Mouse (Mus musculus): ENCODE measurements at regions not wholly inside any gene's neighbourhood (a gene's known extent, or its start where the extent isn't known, plus 50 kb on each side); places are given as distances from the start of the nearest gene placed in this dataset.

DNA sequence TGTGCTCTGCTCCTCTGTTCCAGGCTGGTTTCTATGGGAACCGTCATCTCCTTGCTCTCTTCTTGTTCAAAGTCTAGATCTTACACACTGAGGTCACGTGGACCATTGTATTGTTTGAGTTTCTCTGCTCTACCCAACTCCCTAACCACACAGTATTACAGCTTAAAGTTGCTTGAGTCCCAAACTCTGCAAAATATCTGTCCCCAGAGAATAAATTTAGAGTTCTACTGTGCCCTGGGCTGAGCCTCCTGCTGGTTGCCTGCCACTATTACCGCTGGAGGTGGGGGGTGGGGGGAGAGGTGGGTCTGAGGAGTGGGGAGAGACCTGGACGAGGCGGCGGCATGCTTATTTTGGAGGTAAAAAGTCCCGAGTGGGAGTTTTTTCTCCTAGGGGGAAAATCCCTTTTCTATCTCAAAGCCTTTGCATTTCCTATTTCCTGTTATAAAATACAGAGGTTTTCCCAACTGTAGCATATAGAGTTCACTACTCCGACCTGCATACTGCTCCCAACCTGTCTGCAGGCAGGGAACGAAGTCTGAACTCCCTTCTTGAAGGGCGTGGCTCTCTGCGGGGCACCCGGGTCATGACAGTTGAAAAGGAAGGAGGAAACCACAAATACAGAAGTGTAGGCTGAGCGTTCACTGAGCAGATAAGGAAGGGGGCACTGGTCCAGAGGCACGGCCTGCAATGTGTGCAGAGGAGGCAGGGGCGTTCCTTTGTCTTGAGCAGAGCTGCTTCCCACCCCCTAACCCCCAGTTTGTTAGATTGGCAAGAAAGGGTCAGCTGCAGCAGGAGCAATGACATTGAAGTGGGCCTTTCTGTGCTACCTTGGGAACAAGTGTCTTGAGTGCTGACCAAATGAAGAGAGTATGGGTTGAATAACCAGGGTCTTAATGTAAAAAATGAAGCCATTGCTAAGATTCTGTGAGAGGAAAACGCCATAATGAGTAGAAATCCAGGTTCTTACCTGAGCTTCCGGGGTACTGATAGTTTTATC, 188.7 kb downstream of the Akap7 start:
- H3K4me2 ChIP-seq = peak overlapping the region; percentile 25; the same call in 1 of the 2 replicates
- 27% methylated on average over 17 of the region's 17 CpGs for WGBS

DNA sequence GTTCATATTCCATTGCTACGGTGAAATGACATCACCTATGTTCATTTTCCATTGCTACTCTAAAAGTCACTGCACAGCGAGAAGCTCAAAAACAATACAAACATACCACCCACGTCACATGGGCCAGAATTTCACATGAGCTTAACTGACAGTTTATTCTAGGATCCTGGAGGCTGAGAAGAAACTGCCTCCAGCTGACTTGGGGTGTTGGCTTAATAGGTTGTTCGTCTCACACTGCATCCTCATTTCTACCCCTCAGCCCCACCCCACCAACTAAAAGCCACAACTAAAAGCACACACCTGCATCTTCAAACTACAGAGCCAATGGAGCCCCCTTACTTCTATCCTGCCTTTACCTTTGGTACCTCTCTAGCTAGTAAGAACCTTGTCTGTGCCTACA, 187.0 kb upstream of the Arg1 start:
- ATAC-seq (ENCODE audit: borderline replicate concordance, extremely low read depth, low FRiP score, low TSS enrichment) = no peak
- no peaks in the 10 kb centered on the region for H3K9me3 ChIP-seq
- WGBS = 82% methylated on average over 4 of the region's 4 CpGs
- H3K4me1 ChIP-seq = peaks cover 14% of the 10 kb centered on the region
- H3K27ac ChIP-seq = no peak overlapping the region
- no peak overlapping the region for H3K9ac ChIP-seq
- H3K4me2 ChIP-seq = no peak overlapping the region
- H3K4me3 ChIP-seq = no peak overlapping the region
- H3K27me3 ChIP-seq = no peaks in the 10 kb centered on the region
- no peaks in the 10 kb centered on the region for H3K36me3 ChIP-seq

More for the DNA sequence above, 188.7 kb downstream of the Akap7 start:
- Histone ChIP-seq H3K4me3 (no peak overlapping the region), H3K27me3 (no peaks in the 10 kb centered on the region), H3K4me1 (peaks cover 6% of the 10 kb centered on the region), H3K9me3 (no peaks in the 10 kb centered on the region), H3K27ac (peak overlapping the region; percentile 29; the same call in 1 of the 2 replicates), H3K36me3 (no peaks in the 10 kb centered on the region), H3K9ac (no peak overlapping the region)
- peak; percentile 33 for ATAC-seq (ENCODE audit: borderline replicate concordance, extremely low read depth, low FRiP score, low TSS enrichment)

DNA sequence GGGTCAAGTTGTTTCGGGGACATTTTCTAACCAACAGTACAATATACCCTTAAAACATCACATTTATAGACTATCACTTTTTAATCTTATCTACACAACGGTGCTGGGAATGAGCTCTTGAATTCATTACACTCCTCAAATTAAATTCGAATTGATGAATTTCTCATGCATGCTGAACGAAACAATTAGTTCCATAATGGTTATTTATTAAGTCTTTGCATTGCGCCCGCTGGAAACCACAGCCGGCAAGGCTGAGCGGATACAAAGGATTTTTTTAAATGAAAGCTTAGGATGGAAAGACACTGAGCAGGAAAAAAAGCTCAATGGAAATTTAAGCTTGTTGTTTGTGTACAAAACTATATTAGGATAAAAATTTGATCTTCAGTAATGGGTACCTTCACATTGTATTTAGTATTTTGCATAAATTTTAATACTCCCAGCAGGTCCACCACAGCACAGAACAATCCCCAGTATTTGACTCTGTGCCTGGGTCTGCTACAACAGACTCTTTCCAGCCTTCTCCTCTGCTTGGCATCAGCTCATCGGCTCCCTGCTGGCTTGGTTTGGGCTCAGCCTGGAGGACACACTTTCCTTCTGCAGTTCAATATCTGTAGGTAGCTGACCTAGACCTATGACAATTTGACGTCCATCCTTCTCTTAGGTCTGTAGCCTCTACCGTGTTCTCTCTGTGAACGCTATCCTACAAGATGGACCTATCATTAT, 185.3 kb upstream of the Arg1 start:
- H3K36me3 ChIP-seq = no peaks in the 10 kb centered on the region
- no peak overlapping the region for H3K4me3 ChIP-seq
- ATAC-seq (ENCODE audit: borderline replicate concordance, extremely low read depth, low FRiP score, low TSS enrichment) = no peak
- WGBS = 47% methylated on average over 12 of the region's 12 CpGs
- no peak overlapping the region for H3K27ac ChIP-seq
- H3K4me1 ChIP-seq = peaks cover 8% of the 10 kb centered on the region
- no peaks in the 10 kb centered on the region for H3K9me3 ChIP-seq
- no peaks in the 10 kb centered on the region for H3K27me3 ChIP-seq
- H3K4me2 ChIP-seq = no peak overlapping the region
- no peak overlapping the region for H3K9ac ChIP-seq

DNA sequence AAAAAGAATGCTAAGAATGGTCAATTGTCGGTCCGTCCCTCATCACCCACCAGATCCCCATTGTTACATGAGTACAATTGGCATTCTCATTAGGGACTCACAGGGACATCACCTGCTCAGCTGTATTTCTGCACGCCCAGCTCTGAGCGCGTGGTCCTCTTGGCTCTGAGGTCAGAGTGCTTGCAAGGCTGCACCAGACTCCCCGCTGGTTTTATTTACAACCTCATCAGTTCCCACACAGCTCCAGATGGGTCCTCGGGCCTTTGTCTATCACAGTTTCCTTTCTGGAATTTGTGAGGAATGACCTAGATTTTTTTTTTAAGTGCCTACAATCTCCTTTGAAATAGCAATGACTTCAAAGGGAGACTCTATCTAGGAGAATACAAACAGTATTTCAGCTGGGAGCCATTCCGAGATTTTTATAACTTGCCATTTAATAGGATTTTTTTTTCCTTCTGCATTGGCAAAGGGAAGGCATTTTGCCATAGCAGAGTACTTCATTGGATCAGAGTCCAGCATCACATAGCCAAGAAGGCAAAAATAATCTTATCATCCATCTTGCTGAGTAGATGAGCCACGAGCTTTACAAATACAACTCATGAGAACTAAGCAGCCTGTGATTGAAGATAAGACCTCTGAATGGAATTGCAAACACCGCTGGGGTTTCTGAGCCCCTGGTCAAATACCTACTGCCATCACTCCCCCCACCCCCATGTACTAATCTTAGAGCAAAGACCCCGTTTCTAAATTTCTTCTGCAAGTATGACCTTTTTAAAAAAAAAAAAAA, 184.5 kb upstream of the Arg1 start:
- H3K9ac ChIP-seq = no peak overlapping the region
- H3K27ac ChIP-seq = peak overlapping the region; percentile 57; the same call in 1 of the 2 replicates
- H3K4me1 ChIP-seq = peaks cover 8% of the 10 kb centered on the region
- peak overlapping the region; percentile 29; the same call in 1 of the 2 replicates for H3K4me2 ChIP-seq
- H3K4me3 ChIP-seq = no peak overlapping the region
- 11% methylated on average over 11 of the region's 11 CpGs for WGBS
- H3K36me3 ChIP-seq = no peaks in the 10 kb centered on the region
- H3K9me3 ChIP-seq = no peaks in the 10 kb centered on the region
- no peaks in the 10 kb centered on the region for H3K27me3 ChIP-seq
- ATAC-seq (ENCODE audit: borderline replicate concordance, extremely low read depth, low FRiP score, low TSS enrichment) = peak; percentile 52; the same call in 1 of the 2 replicates

DNA sequence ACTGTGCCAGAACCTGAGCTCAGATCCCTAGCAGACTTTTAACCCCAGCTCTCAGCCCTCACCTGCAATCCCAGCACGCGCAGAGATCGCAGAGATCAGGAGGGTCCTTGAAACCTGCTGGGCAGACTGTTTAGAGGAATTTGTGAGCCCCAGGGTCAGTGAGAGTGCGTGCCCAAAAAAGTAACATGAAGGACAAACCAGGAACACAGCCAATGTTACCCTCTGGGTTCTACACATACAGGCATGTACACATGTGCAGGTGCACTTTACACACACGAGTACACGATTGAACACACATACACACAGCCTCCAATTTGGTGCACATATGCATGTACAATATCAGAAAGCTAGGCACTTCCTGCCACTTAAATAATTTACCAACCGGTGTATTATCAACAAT, 183.9 kb upstream of the Arg1 start:
- Histone ChIP-seq H3K36me3 (no peaks in the 10 kb centered on the region), H3K27ac (peak overlapping the region; percentile 57), H3K4me1 (peaks cover 8% of the 10 kb centered on the region), H3K27me3 (no peaks in the 10 kb centered on the region), H3K9me3 (no peaks in the 10 kb centered on the region), H3K4me3 (no peak overlapping the region), H3K4me2 (peak overlapping the region; percentile 29; the same call in 1 of the 2 replicates), H3K9ac (no peak overlapping the region)
- no peak for ATAC-seq (ENCODE audit: borderline replicate concordance, extremely low read depth, low FRiP score, low TSS enrichment)
- WGBS = 48% methylated on average over 7 of the region's 7 CpGs

DNA sequence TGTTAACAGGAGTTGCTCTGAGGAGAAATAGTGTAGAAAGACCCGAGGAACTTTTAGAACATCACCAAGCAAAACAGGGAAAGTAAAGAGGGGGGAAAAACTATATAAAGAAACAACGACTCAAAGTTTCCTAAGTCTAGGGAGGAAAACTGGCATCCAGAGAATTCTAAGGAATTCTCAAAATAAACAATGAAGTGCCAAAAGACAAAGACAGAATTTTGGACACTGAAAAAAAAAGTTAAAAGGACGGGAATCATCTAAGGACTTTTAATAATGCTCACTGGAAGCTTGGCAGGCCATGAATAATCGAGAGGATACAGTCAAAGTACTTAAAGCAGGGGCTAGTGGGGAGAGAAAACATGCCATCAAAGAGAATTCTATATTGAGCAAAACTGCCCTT, 170.8 kb upstream of the Arg1 start:
- Histone ChIP-seq H3K9ac (no peak overlapping the region), H3K4me2 (no peak overlapping the region), H3K36me3 (no peaks in the 10 kb centered on the region), H3K27ac (no peak overlapping the region), H3K4me1 (peaks cover 8% of the 10 kb centered on the region; the same call in 1 of the 2 replicates), H3K4me3 (no peak overlapping the region), H3K9me3 (no peaks in the 10 kb centered on the region), H3K27me3 (no peaks in the 10 kb centered on the region)
- ATAC-seq (ENCODE audit: borderline replicate concordance, extremely low read depth, low FRiP score, low TSS enrichment) = no peak
- WGBS = 17% methylated on average over 4 of the region's 4 CpGs

DNA sequence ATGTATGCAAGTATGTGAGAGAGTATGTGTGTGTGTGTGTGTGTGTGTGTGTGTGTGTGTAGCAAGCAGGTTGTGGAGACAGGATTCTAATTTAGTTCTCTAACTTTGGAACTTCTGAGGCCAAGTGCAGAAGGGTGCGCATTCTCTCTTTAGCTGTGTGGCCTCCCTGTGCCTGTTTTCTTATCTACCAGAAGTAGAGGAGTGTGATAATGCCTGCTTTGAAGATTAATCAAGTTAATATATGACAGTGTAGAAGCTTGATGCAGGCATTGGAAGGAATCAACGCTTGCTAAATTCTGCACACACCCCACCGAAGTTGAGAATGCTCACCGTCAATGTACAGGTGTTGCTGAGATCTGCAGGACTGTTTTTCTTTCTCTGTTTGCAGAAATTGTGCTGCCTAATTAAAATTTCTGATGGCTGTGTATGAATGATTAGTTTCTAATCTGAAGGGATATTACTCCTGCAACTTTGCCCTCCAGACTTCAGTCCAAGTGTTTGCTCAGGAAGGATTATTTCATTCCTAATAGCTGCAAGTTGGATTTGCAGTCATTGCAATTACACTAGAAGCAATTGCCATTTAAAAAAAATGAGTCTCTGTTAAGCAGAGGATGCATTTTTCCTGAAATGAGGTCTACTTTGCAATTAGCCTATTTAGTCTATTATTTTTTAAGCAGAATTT, 162.6 kb upstream of the Arg1 start:
- Histone ChIP-seq H3K9ac (no peak overlapping the region), H3K4me1 (no peaks in the 10 kb centered on the region), H3K9me3 (no peaks in the 10 kb centered on the region), H3K27ac (no peak overlapping the region), H3K4me3 (no peak overlapping the region), H3K4me2 (no peak overlapping the region), H3K36me3 (no peaks in the 10 kb centered on the region), H3K27me3 (no peaks in the 10 kb centered on the region)
- ATAC-seq (ENCODE audit: borderline replicate concordance, extremely low read depth, low FRiP score, low TSS enrichment) = no peak
- 44% methylated on average over 4 of the region's 4 CpGs for WGBS

DNA sequence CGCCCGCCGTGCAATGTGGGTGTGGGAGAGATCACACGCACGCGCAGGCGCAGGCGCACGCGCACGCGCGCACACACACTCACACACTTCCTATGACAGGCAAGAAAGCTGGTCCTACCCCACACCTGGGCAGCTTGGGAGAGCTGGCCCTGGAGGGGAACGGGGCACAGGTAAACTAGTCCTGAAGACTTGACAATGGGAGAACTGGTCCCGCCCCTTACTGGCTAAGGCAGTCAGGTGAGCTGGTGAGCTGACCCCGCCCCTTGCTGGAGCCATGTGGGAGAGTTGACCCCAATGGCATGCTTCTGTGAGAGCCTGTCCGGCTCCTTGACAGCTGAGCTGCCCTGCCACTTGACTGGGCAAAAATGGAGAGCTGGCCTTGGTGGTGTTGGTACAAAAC, 159.5 kb upstream of the Arg1 start:
- Histone ChIP-seq H3K4me3 (no peak overlapping the region), H3K27ac (no peak overlapping the region), H3K9me3 (no peaks in the 10 kb centered on the region), H3K4me2 (no peak overlapping the region), H3K27me3 (no peaks in the 10 kb centered on the region), H3K4me1 (peaks cover 6% of the 10 kb centered on the region; the same call in 1 of the 2 replicates), H3K36me3 (no peaks in the 10 kb centered on the region), H3K9ac (no peak overlapping the region)
- WGBS = 94% methylated on average over 17 of the region's 17 CpGs
- no peak for ATAC-seq (ENCODE audit: borderline replicate concordance, extremely low read depth, low FRiP score, low TSS enrichment)

DNA sequence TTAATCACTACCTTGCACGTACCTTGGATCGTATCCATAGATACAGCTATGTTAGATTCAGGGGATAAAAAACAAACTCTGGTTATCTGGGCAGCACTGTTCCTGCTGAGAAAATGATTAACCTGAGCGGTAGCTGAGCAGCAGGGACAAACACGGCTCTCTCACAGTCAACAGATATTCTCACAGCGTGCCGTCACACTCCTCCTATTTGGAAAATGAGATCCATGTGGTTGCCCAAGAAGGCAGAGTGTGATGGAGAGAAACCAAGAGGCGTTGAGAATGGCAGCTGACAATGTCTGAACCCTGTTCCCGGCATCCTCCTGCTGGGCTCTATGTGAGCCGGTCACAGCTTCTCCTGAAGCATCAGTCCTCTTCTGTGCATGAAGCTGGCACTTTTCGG, 155.6 kb upstream of the Arg1 start:
- ATAC-seq (ENCODE audit: borderline replicate concordance, extremely low read depth, low FRiP score, low TSS enrichment) = no peak
- 45% methylated on average over 10 of the region's 10 CpGs for WGBS
- H3K4me2 ChIP-seq = no peak overlapping the region

DNA sequence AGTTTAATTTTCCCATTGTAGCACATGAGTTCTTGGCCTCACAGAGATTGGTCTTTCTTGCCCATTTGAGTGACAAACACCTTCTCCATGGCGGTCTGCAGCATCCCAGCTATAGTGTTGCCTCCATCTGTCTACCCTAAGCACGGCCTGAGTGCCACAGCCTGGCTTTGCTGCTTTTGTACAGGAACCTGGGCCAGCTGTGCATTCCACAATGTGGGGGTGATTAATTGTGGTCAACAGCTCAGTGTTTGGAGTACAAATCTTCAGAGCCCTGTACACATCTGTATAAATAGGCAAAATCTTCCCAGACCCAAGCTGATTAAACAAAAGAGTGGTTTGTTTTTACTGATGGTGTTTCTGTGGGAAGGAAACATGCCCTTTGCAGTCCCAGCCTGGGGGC, 145.3 kb upstream of the Arg1 start:
- WGBS = 37% methylated on average over 2 of the region's 2 CpGs
- H3K4me2 ChIP-seq = no peak overlapping the region
- no peaks in the 10 kb centered on the region for H3K9me3 ChIP-seq

More for the DNA sequence above, 155.6 kb upstream of the Arg1 start:
- Histone ChIP-seq H3K36me3 (no peaks in the 10 kb centered on the region), H3K27me3 (no peaks in the 10 kb centered on the region), H3K9me3 (no peaks in the 10 kb centered on the region), H3K27ac (no peak overlapping the region; the same call in 1 of the 2 replicates), H3K4me3 (no peak overlapping the region), H3K4me1 (peaks cover 6% of the 10 kb centered on the region; the same call in 1 of the 2 replicates), H3K9ac (no peak overlapping the region)

DNA sequence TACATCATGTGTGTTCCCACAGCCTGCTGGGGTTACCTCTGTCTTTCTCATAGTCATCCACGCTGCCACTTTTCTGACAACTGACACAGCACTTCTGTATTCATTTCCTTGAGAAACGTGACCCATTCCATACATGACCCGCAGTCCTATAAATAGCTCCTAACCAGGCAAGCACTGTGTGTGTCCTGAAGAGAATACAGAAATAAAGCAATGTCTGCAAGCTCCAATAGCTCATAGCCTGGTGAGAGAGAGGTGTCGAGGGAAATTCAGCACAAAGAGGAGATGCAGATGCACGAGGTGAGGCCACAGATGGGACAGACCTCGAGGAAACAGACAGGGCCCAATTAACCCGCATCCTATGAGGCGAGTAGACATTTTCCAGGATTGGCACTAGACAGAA, 141.0 kb upstream of the Arg1 start:
- H3K4me2 ChIP-seq = no peak overlapping the region
- no peak overlapping the region for H3K9ac ChIP-seq
- no peak for ATAC-seq (ENCODE audit: borderline replicate concordance, extremely low read depth, low FRiP score, low TSS enrichment)
- H3K4me3 ChIP-seq = no peak overlapping the region
- no peak overlapping the region for H3K27ac ChIP-seq
- H3K9me3 ChIP-seq = no peaks in the 10 kb centered on the region
- H3K4me1 ChIP-seq = peaks cover 7% of the 10 kb centered on the region
- no peaks in the 10 kb centered on the region for H3K27me3 ChIP-seq
- H3K36me3 ChIP-seq = no peaks in the 10 kb centered on the region
- WGBS = 57% methylated on average over 8 of the region's 8 CpGs

More for the DNA sequence above, 145.3 kb upstream of the Arg1 start:
- Histone ChIP-seq H3K36me3 (no peaks in the 10 kb centered on the region), H3K4me3 (no peak overlapping the region), H3K27ac (no peak overlapping the region), H3K4me1 (peaks cover 7% of the 10 kb centered on the region), H3K27me3 (no peaks in the 10 kb centered on the region), H3K9ac (no peak overlapping the region)
- no peak for ATAC-seq (ENCODE audit: borderline replicate concordance, extremely low read depth, low FRiP score, low TSS enrichment)
